Mouse (Mus musculus) myocyte (in vitro differentiated cells): ENCODE measurements at regions not wholly inside any gene's neighbourhood (a gene's known extent, or its start where the extent isn't known, plus 50 kb on each side); places are given as distances from the start of the nearest gene placed in this dataset.

Experiments used
- H3K27me3 ChIP-seq: one replicate; pipeline ENCODE4 v1.6.1; 2011; ENCODE audit not compliant: control insufficient read depth, insufficient read depth, insufficient read length
- H3K36me3 ChIP-seq: one replicate; pipeline ENCODE4 v1.6.1; 2011; ENCODE audit not compliant: control insufficient read depth, insufficient read depth
- H3K4me2 ChIP-seq: one replicate; pipeline ENCODE4 v1.6.1; 2011; ENCODE audit warnings: low read depth, control low read depth
- H3K4me3 ChIP-seq: one replicate; pipeline ENCODE4 v1.5.1; 2011; ENCODE audit warnings: mild to moderate bottlenecking, control low read depth, moderate library complexity
- H3K79me2 ChIP-seq: one replicate; pipeline ENCODE4 v1.6.1; 2011; ENCODE audit not compliant: control insufficient read depth, insufficient read depth
- H3ac ChIP-seq: one replicate; pipeline ENCODE4 v1.6.1; 2011; ENCODE audit not compliant: control insufficient read depth, insufficient read length
- CEBPB ChIP-seq: IDR thresholded peaks from 2 replicates; pipeline ENCODE4 v1.6.1; 2011; ENCODE audit warnings: mild to moderate bottlenecking, moderate library complexity; ENCODE audit not compliant: poor library complexity, insufficient read depth, severe bottlenecking
- E2F4 ChIP-seq: IDR thresholded peaks from one replicate; pipeline ENCODE4 v1.6.1; 2011; ENCODE audit warnings: mild to moderate bottlenecking, control low read depth, moderate library complexity; ENCODE audit not compliant: insufficient read depth
- MAX ChIP-seq: IDR thresholded peaks from one replicate; pipeline ENCODE4 v1.6.1; 2011; ENCODE audit warnings: low read depth, mild to moderate bottlenecking, control low read depth
- MYOD1 ChIP-seq, 3 experiments: IDR thresholded peaks; one replicate each; pipeline ENCODE4 v1.6.1; 2011; ENCODE audit warnings: control low read depth in 2 of 3, low read depth in 2 of 3, mild to moderate bottlenecking in 2 of 3, moderate library complexity in 1 of 3; ENCODE audit not compliant: insufficient read length in 2 of 3, control insufficient read depth in 1 of 3
- MYOG ChIP-seq, 3 experiments: IDR thresholded peaks; one replicate each; pipeline ENCODE4 v1.6.1; 2011; ENCODE audit warnings: control low read depth in 2 of 3, low read depth in 2 of 3, mild to moderate bottlenecking in 2 of 3; ENCODE audit not compliant: insufficient read length in 2 of 3, control insufficient read depth in 1 of 3, insufficient read depth in 1 of 3
- POLR2A ChIP-seq: IDR thresholded peaks from one replicate; pipeline ENCODE4 v1.6.1; 2011; ENCODE audit warnings: low read depth, mild to moderate bottlenecking, control low read depth, moderate library complexity; ENCODE audit not compliant: insufficient read length
- POLR2AphosphoS2 ChIP-seq: IDR thresholded peaks from one replicate; pipeline ENCODE4 v1.6.1; 2011; ENCODE audit warnings: low read depth, control low read depth; ENCODE audit not compliant: insufficient read length
- REST ChIP-seq: IDR thresholded peaks from one replicate; pipeline ENCODE4 v1.6.1; 2011; ENCODE audit warnings: mild to moderate bottlenecking, control low read depth, moderate library complexity; ENCODE audit not compliant: insufficient read depth, insufficient read length
- SRF ChIP-seq: IDR thresholded peaks from one replicate; pipeline ENCODE4 v1.6.1; 2011; ENCODE audit warnings: low read depth; ENCODE audit not compliant: control insufficient read depth, insufficient read length
- TCF12 ChIP-seq: IDR thresholded peaks from one replicate; pipeline ENCODE4 v1.6.1; 2011; ENCODE audit warnings: mild to moderate bottlenecking, control low read depth; ENCODE audit not compliant: poor library complexity, insufficient read depth, severe bottlenecking
- TCF3 ChIP-seq: IDR thresholded peaks from one replicate; pipeline ENCODE4 v1.6.1; 2011; ENCODE audit warnings: low read depth, control low read depth; ENCODE audit not compliant: insufficient read length
- USF1 ChIP-seq: IDR thresholded peaks from one replicate; pipeline ENCODE4 v1.6.1; 2011; ENCODE audit warnings: low read depth, mild to moderate bottlenecking, control low read depth, moderate library complexity

GRCm38 (mm10) chr10:12018281-12018680, 675.1 kb downstream of the Epm2a start:
- H3ac ChIP-seq, result no peak overlapping the region
- no peaks in the 10 kb centered on the region for H3K27me3 ChIP-seq
- H3K36me3 ChIP-seq, result no peaks in the 10 kb centered on the region
- H3K79me2 ChIP-seq, result no peaks in the 10 kb centered on the region
- no peak overlapping the region for H3K4me3 ChIP-seq
- TF ChIP-seq SRF (no peak), POLR2AphosphoS2 (no peak), MYOG (IDR thresholded peaks at IDR 0.05; ENCODE audit: control insufficient read depth in 1 of 3, insufficient read depth in 1 of 3, insufficient read length in 2 of 3, low read depth in 2 of 3) (no peak), POLR2A (no peak), CEBPB (no peak), TCF3 (no peak), E2F4 (no peak), MYOD1 (IDR thresholded peaks at IDR 0.05; ENCODE audit: control insufficient read depth in 1 of 3, insufficient read length in 2 of 3, low read depth in 2 of 3) (no peak), USF1 (no peak), TCF12 (no peak), MAX (no peak), REST (no peak)
- no peak overlapping the region for H3K4me2 ChIP-seq

- Histone ChIP-seq H3ac (no peak overlapping the region), H3K4me2 (peak overlapping the region; percentile 61), H3K4me3 (no peak overlapping the region), H3K27me3 (no peaks in the 10 kb centered on the region), H3K36me3 (no peaks in the 10 kb centered on the region), H3K79me2 (no peaks in the 10 kb centered on the region)
- TF ChIP-seq USF1 (no peak), MAX (no peak), TCF3 (no peak), SRF (no peak), MYOD1 (IDR thresholded peaks at IDR 0.05; ENCODE audit: control insufficient read depth in 1 of 3, insufficient read length in 2 of 3, low read depth in 2 of 3) (peak in 1 of 3 experiments; percentile 16), CEBPB (no peak), E2F4 (no peak)
Measured at GRCm38 (mm10) chr10:12019159-12019779, 676.1 kb downstream of the Epm2a start.

GRCm38 (mm10) chr10:12020576-12020975, 677.4 kb downstream of the Epm2a start:
- Histone ChIP-seq H3K4me2 (no peak overlapping the region), H3K36me3 (no peaks in the 10 kb centered on the region), H3K79me2 (no peaks in the 10 kb centered on the region), H3K4me3 (no peak overlapping the region), H3ac (no peak overlapping the region), H3K27me3 (no peaks in the 10 kb centered on the region)
- TF ChIP-seq TCF3 (no peak), MYOD1 (IDR thresholded peaks at IDR 0.05; ENCODE audit: control insufficient read depth in 1 of 3, insufficient read length in 2 of 3, low read depth in 2 of 3) (no peak), USF1 (no peak), TCF12 (no peak), MYOG (IDR thresholded peaks at IDR 0.05; ENCODE audit: control insufficient read depth in 1 of 3, insufficient read depth in 1 of 3, insufficient read length in 2 of 3, low read depth in 2 of 3) (no peak), POLR2A (no peak), SRF (no peak), E2F4 (no peak), REST (no peak), POLR2AphosphoS2 (no peak), CEBPB (no peak), MAX (no peak)

- Histone ChIP-seq H3K4me3 (no peak overlapping the region), H3K79me2 (no peaks in the 10 kb centered on the region), H3K27me3 (no peaks in the 10 kb centered on the region), H3K36me3 (no peaks in the 10 kb centered on the region), H3K4me2 (no peak overlapping the region), H3ac (no peak overlapping the region)
- no peak for TF ChIP-seq TCF12
- no peak for TF ChIP-seq MYOG (IDR thresholded peaks at IDR 0.05; ENCODE audit: control insufficient read depth in 1 of 3, insufficient read depth in 1 of 3, insufficient read length in 2 of 3, low read depth in 2 of 3)
- no peak for TF ChIP-seq SRF
- no peak for TF ChIP-seq E2F4
- no peak for TF ChIP-seq REST
- TF ChIP-seq TCF3, result no peak
- no peak for TF ChIP-seq MYOD1 (IDR thresholded peaks at IDR 0.05; ENCODE audit: control insufficient read depth in 1 of 3, insufficient read length in 2 of 3, low read depth in 2 of 3)
- TF ChIP-seq POLR2AphosphoS2, result no peak
Measured at GRCm38 (mm10) chr10:12035159-12035558, 692.0 kb downstream of the Epm2a start.

GRCm38 (mm10) chr10:12045937-12046336, 702.7 kb downstream of the Epm2a start:
- Histone ChIP-seq H3K79me2 (no peaks in the 10 kb centered on the region), H3ac (no peak overlapping the region), H3K27me3 (no peaks in the 10 kb centered on the region), H3K4me2 (no peak overlapping the region), H3K36me3 (no peaks in the 10 kb centered on the region), H3K4me3 (no peak overlapping the region)
- TF ChIP-seq MYOG (IDR thresholded peaks at IDR 0.05; ENCODE audit: control insufficient read depth in 1 of 3, insufficient read depth in 1 of 3, insufficient read length in 2 of 3, low read depth in 2 of 3) (no peak), E2F4 (no peak), MAX (no peak), POLR2AphosphoS2 (no peak), TCF3 (no peak), USF1 (no peak), REST (no peak), CEBPB (no peak), POLR2A (no peak)
